Mouse (Mus musculus) ES-Bruce4 (cell line): ENCODE measurements around the gene E130308A19Rik. TPM values are rescaled to one million over a fixed set of nuclear protein-coding genes. Genes with fewer than 3 reads are reported as not detected.

Source experiments
- H3K27ac ChIP-seq: 2 replicates; pipeline ENCODE4 v1.5.1; 2012; ENCODE audit warnings: low read length, inconsistent platforms; ENCODE audit not compliant: insufficient read depth
- H3K27me3 ChIP-seq: 2 replicates; pipeline ENCODE4 v1.6.1; 2012; ENCODE audit warnings: mild to moderate bottlenecking, low read length, inconsistent platforms; ENCODE audit not compliant: control insufficient read depth, poor library complexity, insufficient read depth, severe bottlenecking
- H3K36me3 ChIP-seq: 2 replicates; pipeline ENCODE4 v1.6.1; 2012; ENCODE audit warnings: inconsistent platforms, mild to moderate bottlenecking, low read length, moderate library complexity; ENCODE audit not compliant: control insufficient read depth, poor library complexity, insufficient read depth, severe bottlenecking
- H3K4me1 ChIP-seq: one replicate; pipeline ENCODE4 v1.8.1; 2011; ENCODE audit warnings: low read length; ENCODE audit not compliant: control insufficient read depth, insufficient read depth
- H3K4me3 ChIP-seq: 2 replicates; pipeline ENCODE4 v1.5.1; 2011; ENCODE audit warnings: low read depth, mild to moderate bottlenecking, low read length
- H3K9ac ChIP-seq: 2 replicates; pipeline ENCODE4 v1.6.1; 2012; ENCODE audit warnings: low read depth, mild to moderate bottlenecking, inconsistent platforms; ENCODE audit not compliant: poor library complexity, severe bottlenecking
- H3K9me3 ChIP-seq: replicated peaks from 2 replicates; pipeline ENCODE4 v1.6.1; 2012; ENCODE audit warnings: mild to moderate bottlenecking, low read length, inconsistent platforms; ENCODE audit not compliant: control insufficient read depth, poor library complexity, insufficient read depth, severe bottlenecking
- CTCF ChIP-seq: IDR thresholded peaks from one replicate; pipeline ENCODE4 v1.8.1; 2011; ENCODE audit warnings: low read depth, low read length
- EP300 ChIP-seq: IDR thresholded peaks from 2 replicates; pipeline ENCODE4 v1.6.1; 2011; ENCODE audit warnings: low read depth, low read length; ENCODE audit not compliant: insufficient read depth
- POLR2A ChIP-seq: IDR thresholded peaks from one replicate; pipeline ENCODE4 v1.8.1; 2011; ENCODE audit warnings: low read length; ENCODE audit not compliant: insufficient read depth
- polyA plus RNA-seq: library from polyadenylated mRNA; stranded (reverse); fragments of >200 nt; gene quantifications from 2 replicates; pipeline ENCODE4 v1.2.4, GENCODE M21; 2011; ENCODE audit warnings: low read depth; ENCODE audit not compliant: missing spikeins, insufficient read depth, insufficient read length

The E130308A19Rik gene
- polyA plus RNA-seq, 1 experiment, result 16.3 TPM

DNA sequence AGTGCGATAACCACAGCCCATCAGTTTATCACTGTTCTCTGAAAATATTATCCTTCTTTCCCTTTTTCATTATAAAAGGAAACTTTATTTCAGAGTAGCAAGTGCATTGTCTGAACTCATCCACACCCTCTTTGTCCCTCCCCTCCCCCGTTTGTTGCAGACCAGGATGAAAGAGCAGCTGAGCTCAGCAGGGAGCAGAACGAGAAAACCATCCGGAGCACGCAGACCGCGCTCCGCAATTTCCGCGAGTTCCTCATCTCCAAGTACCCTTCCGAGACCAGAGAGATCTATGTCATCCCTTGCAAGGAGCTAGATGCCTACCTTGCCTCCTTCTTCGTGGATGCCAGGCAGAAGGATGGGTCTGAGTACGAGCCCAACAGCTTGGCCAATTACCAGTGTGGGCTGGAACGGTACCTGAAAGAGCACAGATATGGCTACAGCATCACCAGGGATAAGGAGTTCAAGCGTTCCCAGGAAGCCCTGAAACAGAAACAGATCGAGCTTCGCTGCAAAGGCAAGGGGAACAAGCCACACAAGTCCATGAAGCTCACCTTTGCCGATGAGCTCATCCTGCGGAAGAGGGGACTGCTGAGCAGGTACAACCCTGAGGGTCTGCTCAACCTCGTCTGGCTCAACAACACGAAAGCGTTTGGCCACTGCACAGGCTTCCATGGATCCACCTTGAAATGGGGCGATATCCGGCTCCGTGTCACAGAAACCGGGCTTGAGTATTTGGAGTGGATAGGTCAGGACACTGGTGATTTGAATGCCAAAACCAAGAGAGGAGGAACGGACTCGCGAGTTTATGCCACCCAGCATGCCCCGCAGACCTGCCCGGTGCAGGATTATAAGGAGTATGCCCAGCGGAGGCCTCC, 93.7 kb downstream of the E130308A19Rik start:
- H3K27me3 ChIP-seq, result no peaks in the 10 kb centered on the region
- TF ChIP-seq CTCF (no peak), EP300 (no peak), POLR2A (no peak)
- H3K9me3 ChIP-seq, result no peaks in the 10 kb centered on the region
- no peaks in the 10 kb centered on the region for H3K36me3 ChIP-seq
- H3K4me1 ChIP-seq, result peaks cover 2% of the 10 kb centered on the region
- H3K9ac ChIP-seq, result no peak overlapping the region
- no peak overlapping the region for H3K4me3 ChIP-seq
- H3K27ac ChIP-seq, result no peak overlapping the region

DNA sequence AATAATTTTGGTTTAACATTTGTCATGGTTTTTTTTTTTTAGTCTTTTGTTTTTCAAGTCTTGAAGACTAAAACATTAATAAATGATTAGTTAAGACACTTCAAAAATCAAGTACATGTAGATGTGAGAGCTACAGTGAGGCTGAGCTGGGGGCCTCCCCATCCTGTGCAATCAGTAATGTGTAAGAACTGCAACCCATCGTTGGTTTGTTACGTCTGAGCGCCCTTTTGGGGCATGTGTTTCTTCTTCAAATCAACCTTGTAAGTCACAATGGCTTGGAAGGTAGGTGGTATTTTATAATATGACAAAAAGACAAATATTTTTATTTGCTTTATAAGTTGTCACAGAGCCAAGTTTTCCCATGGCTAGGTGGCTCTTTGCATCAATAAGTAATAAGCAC, 95.8 kb downstream of the E130308A19Rik start:
- Histone ChIP-seq H3K4me1 (peaks cover under 1% of the 10 kb centered on the region), H3K27me3 (no peaks in the 10 kb centered on the region)

DNA sequence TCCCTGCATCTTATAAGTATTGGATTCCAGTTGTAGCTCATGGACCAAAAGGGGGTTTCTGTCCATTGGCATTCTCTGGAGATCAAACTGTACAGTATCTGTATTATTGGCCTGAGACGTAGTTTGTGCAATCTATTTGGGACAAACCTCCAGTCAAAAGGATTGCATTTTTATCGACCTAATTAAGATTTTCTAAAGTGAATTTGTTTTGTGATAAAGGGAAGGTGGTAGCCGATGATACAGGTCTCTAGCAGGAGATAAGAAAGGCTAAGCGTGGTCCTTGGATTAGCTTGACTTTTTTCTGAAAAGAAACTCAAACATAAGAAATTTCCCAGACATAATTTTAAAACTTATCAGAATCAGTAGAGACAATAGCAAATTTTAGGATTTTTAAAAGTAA, 99.6 kb downstream of the E130308A19Rik start:
- no peaks in the 10 kb centered on the region for H3K9me3 ChIP-seq
- no peaks in the 10 kb centered on the region for H3K27me3 ChIP-seq
- no peak overlapping the region for H3K27ac ChIP-seq
- no peaks in the 10 kb centered on the region; the same call in 1 of the 2 replicates for H3K36me3 ChIP-seq
- H3K4me1 ChIP-seq, result no peaks in the 10 kb centered on the region
- no peak overlapping the region for H3K9ac ChIP-seq
- no peak for TF ChIP-seq EP300
- TF ChIP-seq POLR2A, result no peak
- TF ChIP-seq CTCF, result no peak
- H3K4me3 ChIP-seq, result no peak overlapping the region

More for the DNA sequence above, 95.8 kb downstream of the E130308A19Rik start:
- TF ChIP-seq CTCF (no peak), POLR2A (no peak)
- Histone ChIP-seq H3K9ac (no peak overlapping the region), H3K4me3 (no peak overlapping the region), H3K36me3 (no peaks in the 10 kb centered on the region), H3K27ac (no peak overlapping the region), H3K9me3 (no peaks in the 10 kb centered on the region)

DNA sequence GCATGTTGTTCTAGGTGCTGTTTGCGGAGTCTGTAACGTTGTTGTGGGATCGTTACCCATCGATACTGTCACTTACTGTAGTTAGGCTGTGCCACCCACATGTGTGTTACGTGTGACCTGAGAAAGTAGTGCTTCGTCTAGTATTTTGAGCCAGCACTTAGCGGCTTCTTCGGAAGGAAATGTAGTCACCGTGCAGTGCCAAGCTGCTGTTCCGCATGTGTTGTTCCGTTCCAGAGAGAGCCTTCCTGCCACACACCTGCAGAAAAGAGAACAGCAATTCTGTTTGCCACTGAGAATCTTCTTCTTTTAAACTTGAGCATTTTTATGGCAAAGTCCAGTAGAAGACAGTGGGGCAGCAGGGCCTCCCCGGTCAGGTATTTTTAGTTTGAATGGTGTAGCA, 100.5 kb downstream of the E130308A19Rik start:
- TF ChIP-seq EP300, result no peak
- no peak for TF ChIP-seq POLR2A
- TF ChIP-seq CTCF, result no peak
- Histone ChIP-seq H3K36me3 (no peaks in the 10 kb centered on the region; the same call in 1 of the 2 replicates), H3K4me1 (no peaks in the 10 kb centered on the region), H3K9ac (no peak overlapping the region), H3K27ac (no peak overlapping the region), H3K27me3 (no peaks in the 10 kb centered on the region), H3K9me3 (no peaks in the 10 kb centered on the region), H3K4me3 (no peak overlapping the region)

DNA sequence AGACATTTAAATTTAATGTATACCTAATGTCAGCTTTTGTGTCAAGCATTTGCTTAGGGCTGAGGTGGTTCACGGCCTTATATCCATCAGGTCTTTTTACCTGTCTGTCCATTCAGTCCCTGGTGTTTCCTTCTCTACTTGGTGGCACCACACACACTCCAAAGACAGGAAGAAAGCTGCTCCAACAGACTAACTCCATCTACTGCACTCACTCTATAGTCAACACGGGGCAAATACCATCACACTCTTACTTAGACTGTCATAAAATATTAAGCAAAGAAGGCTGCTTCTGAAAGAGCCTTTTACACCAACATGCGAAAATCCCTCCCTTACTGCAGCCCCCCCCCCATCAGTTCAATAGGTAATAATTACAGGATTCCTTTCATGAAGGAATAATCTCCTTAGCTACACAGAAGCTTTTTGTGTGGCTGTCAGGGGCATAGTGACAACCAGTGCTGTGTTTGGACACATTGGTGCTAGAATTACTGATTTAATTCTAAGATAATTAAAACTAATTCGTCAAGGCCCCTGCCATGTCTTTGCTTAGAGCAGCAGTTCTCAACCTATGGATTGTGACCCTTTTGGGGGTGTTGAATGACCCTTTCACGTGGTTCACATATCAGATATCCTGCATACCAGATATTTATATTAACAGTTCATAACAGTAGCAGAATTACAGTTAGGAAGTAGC, 101.3 kb downstream of the E130308A19Rik start:
- no peak for TF ChIP-seq EP300
- no peak for TF ChIP-seq POLR2A
- TF ChIP-seq CTCF, result no peak
- no peaks in the 10 kb centered on the region for H3K27me3 ChIP-seq

DNA sequence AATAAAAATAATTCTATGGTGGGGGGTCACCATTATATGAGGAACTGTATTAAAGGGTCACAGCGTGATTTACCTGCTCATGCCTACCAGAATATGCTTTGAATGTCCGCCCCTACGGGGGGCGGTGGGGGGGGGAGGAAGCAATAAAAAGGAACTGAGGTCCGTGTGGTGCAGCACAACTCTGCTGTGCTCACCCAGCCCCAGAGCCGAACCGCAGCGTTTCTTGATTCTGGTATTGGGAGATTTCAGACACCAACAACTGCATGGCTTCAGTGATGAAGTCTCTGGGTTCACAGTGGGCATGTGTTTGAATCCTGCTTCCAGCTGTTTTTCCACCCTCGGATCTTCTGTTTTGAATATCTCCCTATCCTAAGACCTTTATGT, 101.9 kb downstream of the E130308A19Rik start:
- Histone ChIP-seq H3K27ac (no peak overlapping the region), H3K9me3 (no peaks in the 10 kb centered on the region), H3K9ac (no peak overlapping the region), H3K27me3 (no peaks in the 10 kb centered on the region), H3K4me1 (no peaks in the 10 kb centered on the region), H3K36me3 (no peaks in the 10 kb centered on the region; the same call in 1 of the 2 replicates), H3K4me3 (no peak overlapping the region)
- TF ChIP-seq EP300 (no peak), CTCF (no peak), POLR2A (no peak)

More for the DNA sequence above, 101.3 kb downstream of the E130308A19Rik start:
- Histone ChIP-seq H3K9ac (no peak overlapping the region), H3K9me3 (no peaks in the 10 kb centered on the region), H3K27ac (no peak overlapping the region), H3K4me1 (no peaks in the 10 kb centered on the region), H3K36me3 (no peaks in the 10 kb centered on the region; the same call in 1 of the 2 replicates), H3K4me3 (no peak overlapping the region)
